Mouse (Mus musculus) urinary bladder, postnatal 10 days (tissue): ENCODE measurements around the gene Gm14862.

ENCODE experiments used
- DNase-seq: peaks from one replicate; pipeline ENCODE4 v3.0.0; 2022; ENCODE audit warnings: low spot score

Gene Gm14862

DNA sequence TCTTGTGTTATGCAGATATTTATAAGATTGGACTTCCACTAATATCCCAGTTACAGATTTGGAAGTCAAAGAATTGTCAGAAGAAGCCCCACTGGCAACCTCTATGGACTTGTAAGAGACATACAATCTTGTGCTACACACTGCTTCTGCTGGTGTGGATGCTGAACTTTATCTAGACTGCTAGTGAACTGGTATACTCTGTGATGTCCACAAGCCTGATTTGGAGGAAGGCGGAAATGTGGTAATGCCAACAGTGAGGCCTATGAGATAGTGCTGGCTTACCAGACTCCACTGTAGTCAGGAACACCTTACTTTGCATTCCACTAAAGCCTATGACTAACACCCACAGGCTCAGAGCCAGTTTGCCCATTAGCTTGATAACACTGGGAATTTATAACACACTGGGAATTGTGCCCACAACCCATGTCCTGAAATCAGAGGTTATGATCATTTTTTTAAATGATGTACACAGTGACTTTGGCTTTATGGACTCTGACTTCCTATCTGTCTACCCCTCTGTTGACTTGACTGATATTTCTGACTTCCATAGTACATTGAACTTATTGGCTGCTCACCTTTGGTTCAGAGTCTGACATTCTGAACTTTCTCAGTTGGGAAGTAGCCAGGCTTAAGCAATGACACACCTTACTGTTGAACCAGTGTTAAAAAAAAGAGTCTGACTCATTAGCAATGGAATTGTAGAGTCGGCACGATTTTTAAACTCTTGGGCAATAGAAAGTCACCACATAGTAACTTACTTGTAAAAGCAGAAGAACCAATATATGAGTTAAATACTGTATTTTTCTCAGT lies 34.1 kb downstream of the Gm14862 start:
- DNase-seq: no peak

DNA sequence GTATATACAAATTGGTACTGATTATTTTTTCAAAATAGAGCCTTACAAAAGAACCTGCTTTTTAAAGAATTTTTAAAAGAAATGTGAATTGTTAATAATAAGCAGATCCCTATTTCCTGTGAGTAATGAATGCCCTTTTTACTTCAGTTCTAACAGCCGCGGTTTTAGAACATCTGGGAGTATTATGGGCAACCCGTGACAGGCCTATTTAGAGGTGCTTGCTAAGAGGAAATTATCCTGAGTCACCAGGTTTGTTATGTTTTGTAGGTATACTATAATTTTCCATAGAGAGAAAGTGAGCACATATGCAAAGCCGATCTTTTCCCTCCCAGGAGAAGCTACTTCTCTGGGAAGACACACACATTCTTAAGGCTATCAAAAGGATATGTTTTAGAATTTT lies 35.0 kb downstream of the Gm14862 start:
- no peak for DNase-seq

DNA sequence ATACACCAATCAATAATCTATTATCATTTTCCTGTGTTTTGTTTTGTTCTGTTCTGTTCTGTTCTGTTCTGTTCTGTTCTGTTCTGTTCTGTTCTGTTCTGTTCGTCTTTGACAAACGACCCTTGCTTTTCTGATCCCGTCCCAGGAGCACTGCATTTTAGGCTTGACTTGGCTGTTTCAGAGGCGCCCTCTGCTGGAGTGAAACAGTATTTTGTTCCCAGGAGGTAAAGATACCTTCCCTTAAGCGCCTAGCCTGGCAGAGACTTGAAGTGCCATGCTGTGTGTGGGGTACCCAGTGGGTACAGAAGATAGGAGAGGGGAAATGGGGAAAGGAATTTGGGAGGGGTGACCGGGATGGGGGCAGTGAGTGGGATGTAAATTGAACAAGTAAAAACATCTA lies 35.5 kb downstream of the Gm14862 start:
- DNase-seq: no peak

DNA sequence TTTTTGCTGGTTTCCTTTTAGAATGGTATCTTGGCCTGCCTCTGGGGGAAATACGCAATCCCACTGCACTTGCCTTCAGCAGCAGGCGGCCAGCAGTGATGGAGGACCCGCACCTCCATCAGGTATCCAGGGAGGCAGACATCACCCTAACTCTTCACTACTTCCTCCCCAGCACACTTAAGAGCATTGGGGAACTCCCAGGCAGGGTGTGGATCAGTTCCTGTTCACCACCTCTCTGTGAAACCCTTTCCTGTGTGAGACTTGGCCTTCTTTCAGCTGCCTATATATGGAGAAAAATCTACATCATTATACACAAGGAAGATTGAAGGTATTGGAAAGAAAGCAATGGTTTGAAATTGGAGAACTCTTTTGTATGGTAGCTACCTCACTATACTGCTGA lies 37.1 kb downstream of the Gm14862 start:
- no peak for DNase-seq

DNA sequence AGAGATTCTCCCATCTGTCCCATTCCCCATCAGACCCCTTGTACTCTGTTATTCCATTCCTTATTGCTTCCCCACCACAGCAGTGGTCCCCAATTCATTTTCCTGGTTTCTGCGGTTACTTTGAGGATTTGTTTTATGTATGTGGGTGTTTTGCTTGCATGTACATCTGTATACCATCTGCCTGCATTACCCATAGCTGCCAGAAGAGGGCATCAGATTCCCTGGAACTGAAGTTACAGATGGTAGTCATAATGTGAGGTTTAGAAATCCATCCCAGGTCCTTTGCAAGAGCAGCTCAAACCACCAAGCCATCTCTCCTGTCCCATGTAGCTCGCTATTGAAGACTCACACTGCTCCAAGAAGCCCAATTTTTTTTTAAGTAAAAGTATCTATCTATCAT lies 40.5 kb downstream of the Gm14862 start:
- no peak for DNase-seq

DNA sequence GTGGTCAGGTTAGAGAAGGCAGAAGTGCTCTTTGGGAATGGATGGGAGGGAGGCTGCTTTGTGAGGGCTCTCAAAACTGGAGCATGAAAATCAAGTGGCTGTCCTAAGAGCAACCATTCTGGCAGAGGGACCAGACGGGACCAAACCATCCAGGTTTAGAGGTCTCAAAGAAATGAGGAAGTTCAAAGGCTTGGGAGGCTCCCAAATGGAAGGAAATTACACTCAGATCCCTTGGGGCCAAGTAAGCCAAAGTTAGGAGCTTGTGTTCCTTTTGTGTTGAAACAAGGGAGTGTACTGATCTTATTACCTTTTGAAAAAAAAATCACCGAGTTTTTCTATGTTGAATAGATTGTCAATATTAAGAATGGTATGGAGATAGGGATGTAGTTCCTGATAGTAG lies 51.6 kb downstream of the Gm14862 start:
- no peak for DNase-seq

DNA sequence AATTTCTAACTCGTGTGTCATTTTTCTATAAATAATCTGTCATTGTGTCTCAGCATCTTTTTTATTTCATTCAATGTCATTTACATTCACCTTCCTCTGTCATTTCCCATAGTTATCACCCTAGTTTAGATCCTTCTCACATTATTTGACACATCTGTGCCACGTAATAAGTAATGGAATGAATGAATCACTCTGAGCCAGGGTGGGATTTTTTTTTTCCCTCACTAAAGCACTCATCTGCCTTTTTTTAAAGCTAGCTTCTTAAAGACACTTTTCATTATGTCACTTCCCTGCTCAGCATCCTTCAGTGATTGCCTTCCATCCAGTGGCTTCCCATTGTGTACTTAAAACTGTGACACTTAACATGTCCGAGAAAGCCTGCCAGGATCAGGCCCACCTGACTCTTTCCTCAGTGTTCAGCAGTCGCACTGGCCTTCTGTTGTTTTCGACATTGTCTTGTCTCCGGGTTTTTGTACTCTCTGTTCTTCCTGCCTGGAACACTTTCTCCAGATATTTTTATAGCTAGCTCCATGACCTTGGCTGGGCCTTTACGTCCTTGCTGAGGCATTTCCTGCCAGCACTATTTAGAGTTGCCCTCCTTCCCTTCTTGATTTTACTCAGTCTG lies 53.8 kb downstream of the Gm14862 start:
- no peak for DNase-seq

DNA sequence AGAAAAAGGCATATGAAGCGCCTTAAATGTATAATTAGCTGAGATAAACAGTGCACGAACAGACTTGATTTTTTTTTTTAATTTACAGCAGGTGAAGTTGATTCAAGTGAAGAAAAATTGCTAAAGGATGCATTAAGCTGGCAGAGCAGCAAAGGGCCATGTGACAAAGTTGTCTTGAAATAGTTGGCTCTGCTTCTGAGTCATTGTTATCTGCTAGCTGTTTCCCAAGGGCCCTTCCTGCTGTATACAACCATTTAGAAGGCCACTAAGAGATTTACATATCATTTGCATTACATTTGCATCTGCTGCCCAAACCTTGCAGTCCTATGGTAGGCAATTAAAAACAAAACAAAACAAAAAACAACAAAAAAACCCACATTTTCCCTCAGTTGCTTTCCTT lies 54.7 kb downstream of the Gm14862 start:
- DNase-seq: no peak
